Mouse (Mus musculus): ENCODE measurements around the gene 4930550C14Rik. TPM values are rescaled to one million over a fixed set of nuclear protein-coding genes. Genes with fewer than 3 reads are reported as not detected.
A peak's percentile ranks its signal among the peaks of the same experiment; 100 is the strongest.

Gene 4930550C14Rik
- polyA plus RNA-seq, 1 experiment = 0.06 TPM

DNA sequence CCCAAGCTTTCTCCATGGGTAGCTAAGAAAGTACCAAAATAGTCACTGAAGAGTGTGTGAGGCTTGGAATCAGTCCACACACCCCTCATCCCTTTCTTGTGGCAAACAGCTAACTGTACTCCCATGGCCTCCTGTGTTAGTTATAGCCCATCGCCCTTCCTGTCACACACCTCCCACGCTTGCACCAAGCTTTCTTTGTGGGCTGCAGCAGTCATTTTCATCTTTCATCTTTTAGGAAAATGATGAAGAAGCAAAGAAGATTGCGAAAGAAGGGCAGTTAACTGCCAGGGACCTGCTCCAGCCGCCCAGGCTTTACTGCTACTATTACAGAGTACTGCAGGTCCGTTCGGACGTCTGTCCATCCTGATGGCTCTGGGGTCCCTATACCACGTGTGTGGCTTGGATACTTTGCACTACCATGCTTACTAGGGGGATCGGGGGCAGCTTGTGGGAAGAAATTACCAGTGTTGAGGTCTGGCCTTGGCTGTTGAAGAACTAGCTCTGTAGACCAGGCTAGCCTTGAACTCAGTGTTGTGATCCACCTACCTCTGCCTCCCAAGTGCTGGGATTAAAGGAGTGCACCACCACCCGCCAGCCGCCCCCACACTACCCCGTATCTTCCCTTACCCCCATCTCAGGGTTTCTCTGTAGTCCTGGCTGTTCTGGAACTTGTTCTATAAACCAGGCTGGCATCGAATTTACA lies 4.3 kb upstream of the 4930550C14Rik start:
- Histone ChIP-seq H3K79me2 (ENCODE audit: control insufficient read depth, insufficient read depth) (no peaks in the 10 kb centered on the region), H3K79me3 (ENCODE audit: low read depth) (no peaks in the 10 kb centered on the region), H3ac (ENCODE audit: control insufficient read depth, insufficient read length, low read depth) (no peak overlapping the region), H3K27me3 (ENCODE audit: control insufficient read depth, insufficient read depth, insufficient read length) (no peaks in the 10 kb centered on the region), H3K36me3 (ENCODE audit: control insufficient read depth, insufficient read depth) (peaks cover 7% of the 10 kb centered on the region), H3K4me3 (ENCODE audit: insufficient read depth, poor library complexity, severe bottlenecking) (no peak overlapping the region)
- TF ChIP-seq MAX (IDR thresholded peaks at IDR 0.05) (no peak), USF1 (IDR thresholded peaks at IDR 0.05; ENCODE audit: low read depth) (no peak), MYOG (IDR thresholded peaks at IDR 0.05; ENCODE audit: control insufficient read depth, extremely low read depth, insufficient read length) (no peak), CEBPB (IDR thresholded peaks at IDR 0.05; ENCODE audit: low read depth) (no peak), MYOD1 (IDR thresholded peaks at IDR 0.05; ENCODE audit: control insufficient read depth, insufficient read length, low read depth) (no peak), FOSL1 (IDR thresholded peaks at IDR 0.05; ENCODE audit: insufficient read depth, low read length, poor library complexity, severe bottlenecking) (no peak), CTCF (IDR thresholded peaks at IDR 0.05; ENCODE audit: control insufficient read depth, insufficient read depth, insufficient read length) (no peak)

DNA sequence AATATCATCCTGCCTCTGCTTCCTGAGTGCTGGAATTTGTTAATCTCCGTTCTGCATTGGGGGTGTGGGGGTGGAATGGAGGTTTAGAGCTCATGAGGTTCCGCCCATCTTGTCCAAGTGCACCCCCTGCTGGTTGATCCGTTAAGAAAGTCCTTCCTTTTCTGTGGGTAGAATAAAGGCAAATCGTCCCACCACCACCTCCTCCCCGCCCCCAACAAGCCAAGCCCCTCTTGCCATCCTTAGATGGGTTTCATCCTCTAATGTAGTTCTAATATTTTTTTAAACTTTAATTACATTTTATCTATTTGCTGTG lies 3.8 kb upstream of the 4930550C14Rik start:
- H3K27me3 ChIP-seq (ENCODE audit: control insufficient read depth, insufficient read depth, insufficient read length) = no peaks in the 10 kb centered on the region
- no peaks in the 10 kb centered on the region for H3K79me2 ChIP-seq (ENCODE audit: control insufficient read depth, insufficient read depth)
- H3K4me3 ChIP-seq (ENCODE audit: insufficient read depth, poor library complexity, severe bottlenecking) = no peak overlapping the region
- no peak overlapping the region for H3ac ChIP-seq (ENCODE audit: control insufficient read depth, insufficient read length, low read depth)
- peaks cover 7% of the 10 kb centered on the region for H3K36me3 ChIP-seq (ENCODE audit: control insufficient read depth, insufficient read depth)
- TF ChIP-seq MYOD1 (IDR thresholded peaks at IDR 0.05; ENCODE audit: control insufficient read depth, insufficient read length, low read depth) (no peak), MYOG (IDR thresholded peaks at IDR 0.05; ENCODE audit: control insufficient read depth, extremely low read depth, insufficient read length) (no peak), FOSL1 (IDR thresholded peaks at IDR 0.05; ENCODE audit: insufficient read depth, low read length, poor library complexity, severe bottlenecking) (no peak), CTCF (IDR thresholded peaks at IDR 0.05; ENCODE audit: control insufficient read depth, insufficient read depth, insufficient read length) (peak; percentile 38), USF1 (IDR thresholded peaks at IDR 0.05; ENCODE audit: low read depth) (no peak), MAX (IDR thresholded peaks at IDR 0.05) (no peak), CEBPB (IDR thresholded peaks at IDR 0.05; ENCODE audit: low read depth) (no peak)
- H3K79me3 ChIP-seq (ENCODE audit: low read depth) = no peaks in the 10 kb centered on the region

DNA sequence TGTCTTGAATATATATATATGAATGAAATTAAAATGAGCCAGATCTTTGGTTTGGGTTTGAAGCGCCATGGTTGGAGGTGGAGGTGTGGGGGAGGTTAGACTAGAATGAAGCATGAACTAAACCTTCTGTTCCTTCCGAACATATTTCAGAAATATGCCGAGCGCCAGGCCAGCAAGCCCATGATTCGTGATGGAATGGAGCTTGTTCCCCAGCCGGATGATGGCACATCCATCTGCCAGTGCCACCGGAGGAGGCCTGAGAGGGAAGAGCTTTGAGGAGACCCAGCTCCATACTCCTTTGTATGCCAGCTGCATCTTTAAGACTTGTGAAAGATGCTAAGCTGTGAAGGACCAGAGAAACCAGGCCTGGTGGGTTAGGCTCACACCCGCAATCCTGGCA lies 2.6 kb upstream of the 4930550C14Rik start:
- Histone ChIP-seq H3K79me2 (ENCODE audit: control insufficient read depth, insufficient read depth) (no peaks in the 10 kb centered on the region), H3K79me3 (ENCODE audit: low read depth) (no peaks in the 10 kb centered on the region), H3K4me3 (ENCODE audit: insufficient read depth, poor library complexity, severe bottlenecking) (no peak overlapping the region), H3ac (ENCODE audit: control insufficient read depth, insufficient read length, low read depth) (no peak overlapping the region), H3K36me3 (ENCODE audit: control insufficient read depth, insufficient read depth) (peaks cover 7% of the 10 kb centered on the region), H3K27me3 (ENCODE audit: control insufficient read depth, insufficient read depth, insufficient read length) (no peaks in the 10 kb centered on the region)
- TF ChIP-seq MAX (IDR thresholded peaks at IDR 0.05) (no peak), USF1 (IDR thresholded peaks at IDR 0.05; ENCODE audit: low read depth) (no peak), MYOD1 (IDR thresholded peaks at IDR 0.05; ENCODE audit: control insufficient read depth, insufficient read length, low read depth) (no peak), MYOG (IDR thresholded peaks at IDR 0.05; ENCODE audit: control insufficient read depth, extremely low read depth, insufficient read length) (no peak)

DNA sequence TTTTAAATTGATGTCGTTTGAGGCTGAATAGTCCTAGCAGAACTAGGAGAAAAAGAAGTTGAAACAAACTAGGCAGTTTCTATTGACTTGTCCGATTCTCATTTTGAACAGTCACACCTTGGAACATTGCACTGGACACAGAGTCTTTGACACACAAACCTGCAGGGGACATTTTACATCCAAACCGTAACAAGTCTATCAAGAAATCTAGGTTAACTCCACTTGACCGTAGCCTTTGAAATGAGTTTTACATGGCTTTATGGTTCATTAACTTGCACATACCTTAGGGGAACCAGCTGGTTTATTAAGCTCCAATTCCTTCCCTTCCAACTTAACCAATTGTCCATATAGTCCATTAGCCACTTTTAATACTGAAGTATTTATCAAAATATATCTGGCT lies 1.4 kb upstream of the 4930550C14Rik start:
- peaks cover 7% of the 10 kb centered on the region for H3K36me3 ChIP-seq (ENCODE audit: control insufficient read depth, insufficient read depth)

DNA sequence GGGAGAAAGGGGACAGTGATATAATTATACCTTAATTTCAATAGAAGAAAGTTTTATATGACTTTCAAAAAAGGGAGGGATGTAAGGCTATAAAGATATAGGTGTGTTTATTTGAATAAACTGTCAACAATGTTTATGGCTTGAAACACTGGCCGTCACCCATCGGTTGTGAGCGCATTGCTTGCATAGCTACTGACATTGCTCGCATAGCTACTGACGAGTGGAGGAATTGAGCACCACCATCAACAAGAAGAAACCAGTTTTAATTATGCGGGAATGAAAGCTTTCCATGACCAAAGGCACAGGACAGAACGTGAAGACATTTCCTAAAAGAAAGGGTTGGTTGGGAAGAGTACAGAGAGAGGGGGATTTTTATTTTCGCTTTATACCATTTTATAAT lies 979 bp upstream of the 4930550C14Rik start:
- H3K4me3 ChIP-seq (ENCODE audit: insufficient read depth, poor library complexity, severe bottlenecking) = no peak overlapping the region
- TF ChIP-seq MYOG (IDR thresholded peaks at IDR 0.05; ENCODE audit: control insufficient read depth, extremely low read depth, insufficient read length) (no peak), FOSL1 (IDR thresholded peaks at IDR 0.05; ENCODE audit: insufficient read depth, low read length, poor library complexity, severe bottlenecking) (no peak), USF1 (IDR thresholded peaks at IDR 0.05; ENCODE audit: low read depth) (no peak), CTCF (IDR thresholded peaks at IDR 0.05; ENCODE audit: control insufficient read depth, insufficient read depth, insufficient read length) (no peak), MYOD1 (IDR thresholded peaks at IDR 0.05; ENCODE audit: control insufficient read depth, insufficient read length, low read depth) (no peak)
- no peaks in the 10 kb centered on the region for H3K79me3 ChIP-seq (ENCODE audit: low read depth)
- no peak overlapping the region for H3ac ChIP-seq (ENCODE audit: control insufficient read depth, insufficient read length, low read depth)
- H3K79me2 ChIP-seq (ENCODE audit: control insufficient read depth, insufficient read depth) = no peaks in the 10 kb centered on the region
- H3K36me3 ChIP-seq (ENCODE audit: control insufficient read depth, insufficient read depth) = peaks cover 7% of the 10 kb centered on the region
- no peaks in the 10 kb centered on the region for H3K27me3 ChIP-seq (ENCODE audit: control insufficient read depth, insufficient read depth, insufficient read length)

More for the DNA sequence above, 1.4 kb upstream of the 4930550C14Rik start:
- Histone ChIP-seq H3K79me3 (ENCODE audit: low read depth) (no peaks in the 10 kb centered on the region), H3K27me3 (ENCODE audit: control insufficient read depth, insufficient read depth, insufficient read length) (no peaks in the 10 kb centered on the region), H3K79me2 (ENCODE audit: control insufficient read depth, insufficient read depth) (no peaks in the 10 kb centered on the region), H3ac (ENCODE audit: control insufficient read depth, insufficient read length, low read depth) (no peak overlapping the region), H3K4me3 (ENCODE audit: insufficient read depth, poor library complexity, severe bottlenecking) (no peak overlapping the region)
- TF ChIP-seq MYOG (IDR thresholded peaks at IDR 0.05; ENCODE audit: control insufficient read depth, extremely low read depth, insufficient read length) = no peak
- no peak for TF ChIP-seq FOSL1 (IDR thresholded peaks at IDR 0.05; ENCODE audit: insufficient read depth, low read length, poor library complexity, severe bottlenecking)
- TF ChIP-seq CEBPB (IDR thresholded peaks at IDR 0.05; ENCODE audit: low read depth) = no peak
- TF ChIP-seq MYOD1 (IDR thresholded peaks at IDR 0.05; ENCODE audit: control insufficient read depth, insufficient read length, low read depth) = no peak
- TF ChIP-seq CTCF (IDR thresholded peaks at IDR 0.05; ENCODE audit: control insufficient read depth, insufficient read depth, insufficient read length) = no peak
- no peak for TF ChIP-seq MAX (IDR thresholded peaks at IDR 0.05)
- TF ChIP-seq USF1 (IDR thresholded peaks at IDR 0.05; ENCODE audit: low read depth) = no peak

DNA sequence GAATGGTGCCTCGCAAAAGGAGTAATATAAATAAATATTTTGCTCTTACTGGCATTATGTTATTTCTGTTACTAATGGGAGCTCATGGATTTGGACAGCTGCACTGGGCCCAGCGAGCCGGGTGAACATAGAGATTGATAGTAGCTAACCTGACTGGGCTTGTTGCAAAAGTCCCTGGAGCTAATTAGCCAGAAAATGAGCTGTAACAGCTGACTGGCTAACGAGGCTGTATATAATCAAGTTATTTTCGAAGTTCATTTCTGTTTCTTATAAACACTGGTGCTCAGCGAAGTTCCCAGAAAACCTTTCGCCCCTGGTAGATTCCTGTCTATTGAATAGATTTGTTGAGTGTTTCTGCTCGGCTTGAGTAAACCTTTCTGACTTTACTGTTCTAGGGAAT lies 866 bp downstream of the 4930550C14Rik start:
- H3K4me3 ChIP-seq (ENCODE audit: insufficient read depth, poor library complexity, severe bottlenecking) = no peak overlapping the region
- no peak for TF ChIP-seq CEBPB (IDR thresholded peaks at IDR 0.05; ENCODE audit: low read depth)
- no peak for TF ChIP-seq FOSL1 (IDR thresholded peaks at IDR 0.05; ENCODE audit: insufficient read depth, low read length, poor library complexity, severe bottlenecking)
- no peak for TF ChIP-seq MYOD1 (IDR thresholded peaks at IDR 0.05; ENCODE audit: control insufficient read depth, insufficient read length, low read depth)
- no peak for TF ChIP-seq USF1 (IDR thresholded peaks at IDR 0.05; ENCODE audit: low read depth)
- TF ChIP-seq MYOG (IDR thresholded peaks at IDR 0.05; ENCODE audit: control insufficient read depth, extremely low read depth, insufficient read length) = no peak
- no peak for TF ChIP-seq MAX (IDR thresholded peaks at IDR 0.05)
- TF ChIP-seq CTCF (IDR thresholded peaks at IDR 0.05; ENCODE audit: control insufficient read depth, insufficient read depth, insufficient read length) = no peak
- no peak overlapping the region for H3ac ChIP-seq (ENCODE audit: control insufficient read depth, insufficient read length, low read depth)

More for the DNA sequence above, 866 bp downstream of the 4930550C14Rik start:
- Histone ChIP-seq H3K27me3 (ENCODE audit: control insufficient read depth, insufficient read depth, insufficient read length) (no peaks in the 10 kb centered on the region), H3K36me3 (ENCODE audit: control insufficient read depth, insufficient read depth) (peaks cover under 1% of the 10 kb centered on the region), H3K79me3 (ENCODE audit: low read depth) (no peaks in the 10 kb centered on the region), H3K79me2 (ENCODE audit: control insufficient read depth, insufficient read depth) (no peaks in the 10 kb centered on the region)
